Comparison of ENCODE assay signal across 8 mouse cellular contexts in genomic region chr5:30231891-30232270, GRCm38 (mm10). TPM values are rescaled to one million over a fixed set of nuclear protein-coding genes. Genes with fewer than 3 reads are reported as not detected.
DNase-seq lines count a peak whose midpoint lies in the region; ATAC-seq and TF ChIP-seq lines count a peak whose summit lies in the region.

No protein-coding gene starts in this region.

- ATAC-seq in heart, embryonic 12.5 days (ENCODE audit: insufficient number of reproducible peaks, low FRiP score): no peak
- ATAC-seq in heart, postnatal 0 days (ENCODE audit: insufficient read depth, low read depth): no peak
- peak; percentile 53 for ATAC-seq in liver, postnatal 0 days

- peak overlapping the region; percentile 82 for H3K4me3 ChIP-seq in heart, embryonic 12.5 days
- peak overlapping the region; percentile 48 to 74 for H3K4me3 ChIP-seq in ES-E14 (ENCODE audit: insufficient read depth in 1 of 2, low read depth in 1 of 2, low read length in 2 of 2, poor library complexity in 1 of 2, severe bottlenecking in 1 of 2)
- peak overlapping the region; percentile 76 for H3K4me3 ChIP-seq in heart, postnatal 0 days (ENCODE audit: low read depth, low read length)
- H3K4me3 ChIP-seq in liver, postnatal 0 days (ENCODE audit: low read depth, low read length): peak overlapping the region; percentile 82

- peak overlapping the region; percentile 77 for H3K4me2 ChIP-seq in heart, embryonic 12.5 days
- peak overlapping the region; percentile 91 for H3K4me2 ChIP-seq in heart, postnatal 0 days (ENCODE audit: low read depth, low read length)
- H3K4me2 ChIP-seq in liver, postnatal 0 days (ENCODE audit: low read depth, low read length): peak overlapping the region; percentile 91

- intact Hi-C loops in heart, postnatal 25 days (cut with DNase I): no loop called here

- H3K9me3 ChIP-seq in heart, embryonic 12.5 days (replicated peaks): no peaks in the 10 kb centered on the region
- H3K9me3 ChIP-seq in ES-E14 (ENCODE audit: control insufficient read depth, insufficient read depth, low read depth, low read length): peaks cover 7% of the 10 kb centered on the region; the same call in 1 of the 2 replicates
- no peaks in the 10 kb centered on the region for H3K9me3 ChIP-seq in heart, postnatal 0 days (replicated peaks; ENCODE audit: control insufficient read depth, low read length)
- no peaks in the 10 kb centered on the region for H3K9me3 ChIP-seq in liver, postnatal 0 days (ENCODE audit: low read length)

- H3K9ac ChIP-seq in heart, embryonic 12.5 days: peak overlapping the region; percentile 61
- H3K9ac ChIP-seq in ES-E14 (ENCODE audit: insufficient read depth, low read depth, low read length, poor library complexity, severe bottlenecking): peak overlapping the region; percentile 58; the same call in 1 of the 2 replicates
- H3K9ac ChIP-seq in heart, postnatal 0 days (replicated peaks; ENCODE audit: low read depth, low read length): peak overlapping the region; percentile 50
- H3K9ac ChIP-seq in liver, postnatal 0 days (replicated peaks): peak overlapping the region; percentile 64

- WGBS in heart, embryonic 12.5 days: 57% methylated on average over 16 of the region's 16 CpGs
- WGBS in heart, postnatal 0 days: 45% methylated on average over 16 of the region's 16 CpGs
- WGBS in liver, postnatal 0 days (ENCODE audit: insufficient replicate concordance): 31% methylated on average over 16 of the region's 16 CpGs

- no peak for TF ChIP-seq CTCF in heart, postnatal 0 days (IDR thresholded peaks at IDR 0.05; ENCODE audit: low read depth)
- TF ChIP-seq CTCF in liver, postnatal 0 days (IDR thresholded peaks at IDR 0.05; ENCODE audit: low read depth): no peak

- in situ Hi-C loops in ES-E14 (cut with MboI; ENCODE audit: low sequenced_read_pairs in 2 of 2, unreplicated experiment in 2 of 2): no loop called here

- no peak for DNase-seq in heart, postnatal 25 days (ENCODE audit: low spot score)
- DNase-seq in ES-E14 (ENCODE audit: low read depth, low spot score): peak; percentile 17
- no peak for DNase-seq in heart, postnatal 0 days (ENCODE audit: low spot score)
- DNase-seq in liver, postnatal 0 days: no peak
- no peak for DNase-seq in yolk sac, embryonic 10.5 days (ENCODE audit: low spot score)
- DNase-seq in layer of hippocampus, adult 18-20 months (ENCODE audit: low spot score in 2 of 2): no peak
- no peak for DNase-seq in cerebellum, postnatal 36 days

- peak overlapping the region; percentile 93 for H3K27ac ChIP-seq in heart, embryonic 12.5 days (ENCODE audit: poor library complexity, severe bottlenecking)
- peak overlapping the region; percentile 36; the same call in 1 of the 2 replicates for H3K27ac ChIP-seq in ES-E14 (ENCODE audit: insufficient read depth, low read depth, low read length, poor library complexity, severe bottlenecking)
- peak overlapping the region; percentile 83 for H3K27ac ChIP-seq in heart, postnatal 0 days (ENCODE audit: low read depth)
- H3K27ac ChIP-seq in liver, postnatal 0 days (ENCODE audit: low read depth): peak overlapping the region; percentile 83

- H3K36me3 ChIP-seq in heart, embryonic 12.5 days: peaks cover 10% of the 10 kb centered on the region
- no peaks in the 10 kb centered on the region for H3K36me3 ChIP-seq in ES-E14 (ENCODE audit: control insufficient read depth, insufficient read depth, low read length, poor library complexity, severe bottlenecking)
- no peaks in the 10 kb centered on the region for H3K36me3 ChIP-seq in heart, postnatal 0 days (replicated peaks; ENCODE audit: control insufficient read depth, insufficient read depth, low read length)
- no peaks in the 10 kb centered on the region for H3K36me3 ChIP-seq in liver, postnatal 0 days (replicated peaks; ENCODE audit: insufficient read depth, low read length)

- H3K4me1 ChIP-seq in heart, embryonic 12.5 days (replicated peaks): peaks cover 20% of the 10 kb centered on the region
- H3K4me1 ChIP-seq in ES-E14 (ENCODE audit: control insufficient read depth in 2 of 2, insufficient read depth in 2 of 2, low read length in 2 of 2, poor library complexity in 1 of 2): no peaks in the 10 kb centered on the region
- peaks cover 23% of the 10 kb centered on the region for H3K4me1 ChIP-seq in heart, postnatal 0 days (ENCODE audit: control insufficient read depth, insufficient read depth)
- peaks cover 35% of the 10 kb centered on the region for H3K4me1 ChIP-seq in liver, postnatal 0 days (ENCODE audit: insufficient read depth)

- no peaks in the 10 kb centered on the region for H3K27me3 ChIP-seq in heart, embryonic 12.5 days (replicated peaks)
- no peaks in the 10 kb centered on the region for H3K27me3 ChIP-seq in heart, postnatal 0 days (ENCODE audit: control insufficient read depth, insufficient read depth, low read length)
- no peaks in the 10 kb centered on the region for H3K27me3 ChIP-seq in liver, postnatal 0 days (ENCODE audit: insufficient read depth, low read length)

- no peak for TF ChIP-seq EP300 in heart, postnatal 0 days (IDR thresholded peaks at IDR 0.05; ENCODE audit: low read depth)
- no peak for TF ChIP-seq EP300 in liver, postnatal 0 days (IDR thresholded peaks at IDR 0.05; ENCODE audit: low read depth)

TF ChIP-seq in ES-E14, 5 proteins besides CTCF, POLR2A, EP300 and RAD21:
- TF ChIP-seq ZC3H11A (IDR thresholded peaks at IDR 0.05; ENCODE audit: borderline replicate concordance, low read depth, low read length) (no peak), MAFK (IDR thresholded peaks at IDR 0.05; ENCODE audit: insufficient read depth, low read depth, low read length) (no peak), ZNF384 (IDR thresholded peaks at IDR 0.05; ENCODE audit: low read depth, low read length) (no peak), CHD2 (IDR thresholded peaks at IDR 0.05; ENCODE audit: low read depth, low read length) (no peak), HCFC1 (IDR thresholded peaks at IDR 0.05; ENCODE audit: borderline replicate concordance, insufficient read depth, low read length) (no peak)

RNA-seq across cellular contexts. Expression of gene Selenoi, which starts 0.5 kb away (rescaled TPM):
- polyA plus RNA-seq in heart, embryonic 12.5 days (2016; fragmentation: Nextera tagmentation; extraction: Ambion mirVana): 20.8 and 21.4 TPM in 2 replicates
- total RNA-seq in heart, postnatal 25 days (2021): 10 to 100 TPM; 14.1 to 16.2 TPM
- total RNA-seq in ES-E14 (2012; rRNA removed): 104 and 110 TPM in 2 replicates
- 49.1 and 76.1 TPM in 2 replicates for total RNA-seq in heart, postnatal 0 days (2014; rRNA removed; ENCODE audit: low replicate concordance)
- 7.3 and 9.4 TPM in 2 replicates for polyA plus RNA-seq in heart, postnatal 0 days (2015; fragmentation: Nextera tagmentation; extraction: Ambion mirVana)
- polyA plus RNA-seq in liver, postnatal 0 days (2015; fragmentation: Nextera tagmentation; extraction: Ambion mirVana): 9.3 and 9.8 TPM in 2 replicates
- 10 to 100 TPM; 33.5 to 41.2 TPM for total RNA-seq in layer of hippocampus, adult 18-20 months (2021)

RNA-seq across cellular contexts. Expression of gene Adgrf3, which starts 26.4 kb away (rescaled TPM):
- polyA plus RNA-seq in heart, embryonic 12.5 days (2016; fragmentation: Nextera tagmentation; extraction: Ambion mirVana): 0.37 TPM in 1 of 2 replicates, not detected in the other
- under 1 TPM; 0.08 to 0.11 TPM for total RNA-seq in heart, postnatal 25 days (2021)
- total RNA-seq in ES-E14 (2012; rRNA removed): 0.58 and 0.71 TPM in 2 replicates
- 0.08 and 0.43 TPM in 2 replicates for total RNA-seq in heart, postnatal 0 days (2014; rRNA removed; ENCODE audit: low replicate concordance)
- polyA plus RNA-seq in heart, postnatal 0 days (2015; fragmentation: Nextera tagmentation; extraction: Ambion mirVana): 0.23 and 0.60 TPM in 2 replicates
- not detected in 2 replicates for polyA plus RNA-seq in liver, postnatal 0 days (2015; fragmentation: Nextera tagmentation; extraction: Ambion mirVana)
- not detected for total RNA-seq in layer of hippocampus, adult 18-20 months (2021)

RNA-seq across cellular contexts. Expression of gene Drc1, which starts 49.3 kb away (rescaled TPM):
- polyA plus RNA-seq in heart, embryonic 12.5 days (2016; fragmentation: Nextera tagmentation; extraction: Ambion mirVana): 0.18 and 0.19 TPM in 2 replicates
- total RNA-seq in heart, postnatal 25 days (2021): not detected
- total RNA-seq in ES-E14 (2012; rRNA removed): 0.54 and 0.74 TPM in 2 replicates
- total RNA-seq in heart, postnatal 0 days (2014; rRNA removed; ENCODE audit: low replicate concordance): 0.19 and 0.89 TPM in 2 replicates
- 0.04 and 0.16 TPM in 2 replicates for polyA plus RNA-seq in heart, postnatal 0 days (2015; fragmentation: Nextera tagmentation; extraction: Ambion mirVana)
- 0.31 and 0.44 TPM in 2 replicates for polyA plus RNA-seq in liver, postnatal 0 days (2015; fragmentation: Nextera tagmentation; extraction: Ambion mirVana)
- 1 to 10 TPM; 8.6 to 8.8 TPM for total RNA-seq in layer of hippocampus, adult 18-20 months (2021)

Comparison
In these comparisons a context has a peak if more than half of its experiments do, and no peak if none do; other contexts are left out.
1. H3K27ac ChIP-seq: peak in every context shown above with its lines; median percentile 93 in heart, embryonic 12.5 days; 83 in heart, postnatal 0 days; 83 in liver, postnatal 0 days; 36 in ES-E14.